Mouse (Mus musculus) myocyte (in vitro differentiated cells): ENCODE measurements at regions not wholly inside any gene's neighbourhood (a gene's known extent, or its start where the extent isn't known, plus 50 kb on each side); places are given as distances from the start of the nearest gene placed in this dataset.

Experiments
- H3K27me3 ChIP-seq: one replicate; pipeline ENCODE4 v1.6.1; 2011; ENCODE audit not compliant: control insufficient read depth, insufficient read depth, insufficient read length
- H3K36me3 ChIP-seq: one replicate; pipeline ENCODE4 v1.6.1; 2011; ENCODE audit not compliant: control insufficient read depth, insufficient read depth
- H3K4me2 ChIP-seq: one replicate; pipeline ENCODE4 v1.6.1; 2011; ENCODE audit warnings: low read depth, control low read depth
- H3K4me3 ChIP-seq: one replicate; pipeline ENCODE4 v1.5.1; 2011; ENCODE audit warnings: mild to moderate bottlenecking, control low read depth, moderate library complexity
- H3K79me2 ChIP-seq: one replicate; pipeline ENCODE4 v1.6.1; 2011; ENCODE audit not compliant: control insufficient read depth, insufficient read depth
- H3ac ChIP-seq: one replicate; pipeline ENCODE4 v1.6.1; 2011; ENCODE audit not compliant: control insufficient read depth, insufficient read length
- CEBPB ChIP-seq: IDR thresholded peaks from 2 replicates; pipeline ENCODE4 v1.6.1; 2011; ENCODE audit warnings: mild to moderate bottlenecking, moderate library complexity; ENCODE audit not compliant: poor library complexity, insufficient read depth, severe bottlenecking
- E2F4 ChIP-seq: IDR thresholded peaks from one replicate; pipeline ENCODE4 v1.6.1; 2011; ENCODE audit warnings: mild to moderate bottlenecking, control low read depth, moderate library complexity; ENCODE audit not compliant: insufficient read depth
- MAX ChIP-seq: IDR thresholded peaks from one replicate; pipeline ENCODE4 v1.6.1; 2011; ENCODE audit warnings: low read depth, mild to moderate bottlenecking, control low read depth
- MYOD1 ChIP-seq, 3 experiments: IDR thresholded peaks; one replicate each; pipeline ENCODE4 v1.6.1; 2011; ENCODE audit warnings: control low read depth in 2 of 3, low read depth in 2 of 3, mild to moderate bottlenecking in 2 of 3, moderate library complexity in 1 of 3; ENCODE audit not compliant: insufficient read length in 2 of 3, control insufficient read depth in 1 of 3
- MYOG ChIP-seq, 3 experiments: IDR thresholded peaks; one replicate each; pipeline ENCODE4 v1.6.1; 2011; ENCODE audit warnings: control low read depth in 2 of 3, low read depth in 2 of 3, mild to moderate bottlenecking in 2 of 3; ENCODE audit not compliant: insufficient read length in 2 of 3, control insufficient read depth in 1 of 3, insufficient read depth in 1 of 3
- POLR2A ChIP-seq: IDR thresholded peaks from one replicate; pipeline ENCODE4 v1.6.1; 2011; ENCODE audit warnings: low read depth, mild to moderate bottlenecking, control low read depth, moderate library complexity; ENCODE audit not compliant: insufficient read length
- POLR2AphosphoS2 ChIP-seq: IDR thresholded peaks from one replicate; pipeline ENCODE4 v1.6.1; 2011; ENCODE audit warnings: low read depth, control low read depth; ENCODE audit not compliant: insufficient read length
- REST ChIP-seq: IDR thresholded peaks from one replicate; pipeline ENCODE4 v1.6.1; 2011; ENCODE audit warnings: mild to moderate bottlenecking, control low read depth, moderate library complexity; ENCODE audit not compliant: insufficient read depth, insufficient read length
- SRF ChIP-seq: IDR thresholded peaks from one replicate; pipeline ENCODE4 v1.6.1; 2011; ENCODE audit warnings: low read depth; ENCODE audit not compliant: control insufficient read depth, insufficient read length
- TCF12 ChIP-seq: IDR thresholded peaks from one replicate; pipeline ENCODE4 v1.6.1; 2011; ENCODE audit warnings: mild to moderate bottlenecking, control low read depth; ENCODE audit not compliant: poor library complexity, insufficient read depth, severe bottlenecking
- TCF3 ChIP-seq: IDR thresholded peaks from one replicate; pipeline ENCODE4 v1.6.1; 2011; ENCODE audit warnings: low read depth, control low read depth; ENCODE audit not compliant: insufficient read length
- USF1 ChIP-seq: IDR thresholded peaks from one replicate; pipeline ENCODE4 v1.6.1; 2011; ENCODE audit warnings: low read depth, mild to moderate bottlenecking, control low read depth, moderate library complexity

DNA sequence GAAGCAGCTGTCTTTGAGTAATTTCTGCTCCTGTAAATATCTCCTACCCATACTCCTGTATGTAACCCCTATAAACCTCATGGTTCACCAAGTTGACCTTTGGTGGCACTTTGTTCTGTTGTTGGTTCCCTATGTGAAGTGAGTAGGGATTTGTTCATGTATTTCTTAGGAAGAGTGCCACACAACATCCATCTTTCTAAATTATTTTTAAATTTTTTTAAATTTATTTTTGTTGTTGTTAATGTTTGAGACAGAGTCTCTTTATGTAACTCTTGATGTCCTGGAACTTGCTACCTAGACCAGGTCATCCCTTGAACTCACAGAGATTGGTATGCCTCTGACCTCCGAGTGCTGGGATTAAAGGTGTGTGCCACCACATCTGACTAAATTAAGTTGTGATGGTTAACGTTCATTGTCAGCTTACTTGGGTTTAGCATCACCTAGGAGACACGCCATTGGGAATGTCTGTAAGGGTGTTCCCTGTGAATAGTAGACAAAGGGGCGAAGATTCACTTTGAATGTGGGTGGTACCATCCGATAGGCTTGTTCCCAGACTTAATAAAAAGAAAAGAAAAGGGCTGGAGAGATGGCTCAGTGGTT lies 112.7 kb upstream of the Cpsf6 start:
- Histone ChIP-seq H3ac (no peak overlapping the region), H3K79me2 (no peaks in the 10 kb centered on the region), H3K4me2 (no peak overlapping the region), H3K36me3 (no peaks in the 10 kb centered on the region), H3K27me3 (no peaks in the 10 kb centered on the region), H3K4me3 (no peak overlapping the region)
- TF ChIP-seq MYOG (IDR thresholded peaks at IDR 0.05; ENCODE audit: control insufficient read depth in 1 of 3, insufficient read depth in 1 of 3, insufficient read length in 2 of 3, low read depth in 2 of 3) = no peak
- TF ChIP-seq TCF12 = no peak
- TF ChIP-seq E2F4 = no peak
- TF ChIP-seq SRF = no peak
- no peak for TF ChIP-seq CEBPB
- TF ChIP-seq USF1 = no peak
- TF ChIP-seq POLR2AphosphoS2 = no peak
- TF ChIP-seq TCF3 = no peak
- TF ChIP-seq MAX = no peak
- TF ChIP-seq MYOD1 (IDR thresholded peaks at IDR 0.05; ENCODE audit: control insufficient read depth in 1 of 3, insufficient read length in 2 of 3, low read depth in 2 of 3) = no peak
- TF ChIP-seq REST = no peak
- TF ChIP-seq POLR2A = no peak

- H3K36me3 ChIP-seq = no peaks in the 10 kb centered on the region
- TF ChIP-seq MAX = no peak
- TF ChIP-seq SRF = no peak
- no peak for TF ChIP-seq POLR2A
- H3K27me3 ChIP-seq = no peaks in the 10 kb centered on the region
- H3ac ChIP-seq = no peak overlapping the region
- H3K4me2 ChIP-seq = no peak overlapping the region
- no peak overlapping the region for H3K4me3 ChIP-seq
- H3K79me2 ChIP-seq = no peaks in the 10 kb centered on the region
Measured at GRCm38 (mm10) chr10:117491711-117492110, 111.9 kb upstream of the Cpsf6 start.

- Histone ChIP-seq H3K36me3 (no peaks in the 10 kb centered on the region), H3K79me2 (no peaks in the 10 kb centered on the region), H3K4me3 (no peak overlapping the region), H3K27me3 (no peaks in the 10 kb centered on the region), H3ac (no peak overlapping the region), H3K4me2 (no peak overlapping the region)
- TF ChIP-seq TCF12 = no peak
- no peak for TF ChIP-seq SRF
- TF ChIP-seq MYOG (IDR thresholded peaks at IDR 0.05; ENCODE audit: control insufficient read depth in 1 of 3, insufficient read depth in 1 of 3, insufficient read length in 2 of 3, low read depth in 2 of 3) = no peak
- TF ChIP-seq POLR2AphosphoS2 = no peak
- no peak for TF ChIP-seq POLR2A
- no peak for TF ChIP-seq MAX
- no peak for TF ChIP-seq E2F4
- no peak for TF ChIP-seq REST
- no peak for TF ChIP-seq USF1
- TF ChIP-seq CEBPB = no peak
- no peak for TF ChIP-seq TCF3
- no peak for TF ChIP-seq MYOD1 (IDR thresholded peaks at IDR 0.05; ENCODE audit: control insufficient read depth in 1 of 3, insufficient read length in 2 of 3, low read depth in 2 of 3)
Measured at GRCm38 (mm10) chr10:117490851-117491595, 111.2 kb upstream of the Cpsf6 start.

DNA sequence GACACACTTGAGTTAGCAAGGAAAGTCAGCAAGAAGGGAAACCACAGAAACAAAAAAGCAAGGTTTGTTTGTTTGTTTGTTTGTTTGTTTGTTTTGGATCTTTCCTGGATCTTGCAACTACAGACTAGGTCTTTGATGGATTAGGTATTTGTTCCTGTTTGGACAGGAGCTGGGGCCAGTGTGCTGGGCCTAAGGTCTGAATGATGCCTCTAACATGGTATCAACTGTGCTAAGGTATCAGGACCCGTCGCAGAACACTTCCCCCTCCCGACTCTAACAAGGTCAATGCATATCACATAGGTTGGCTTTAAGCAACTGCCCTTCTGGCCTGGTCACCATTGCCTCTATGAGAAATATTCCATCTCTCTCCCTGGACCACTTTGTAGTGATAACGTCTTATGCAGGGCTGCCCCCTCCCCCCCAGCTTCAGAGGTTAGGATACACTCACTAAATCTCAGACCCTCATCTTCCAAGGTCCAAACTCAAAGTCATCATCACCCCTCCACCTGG lies 103.3 kb upstream of the Cpsf6 start:
- H3K79me2 ChIP-seq = no peaks in the 10 kb centered on the region
- H3K36me3 ChIP-seq = no peaks in the 10 kb centered on the region
- H3K4me2 ChIP-seq = no peak overlapping the region
- TF ChIP-seq TCF3 = no peak
- TF ChIP-seq E2F4 = no peak
- TF ChIP-seq TCF12 = no peak
- TF ChIP-seq MAX = no peak
- TF ChIP-seq CEBPB = no peak
- no peak overlapping the region for H3ac ChIP-seq
- H3K27me3 ChIP-seq = no peaks in the 10 kb centered on the region
- no peak overlapping the region for H3K4me3 ChIP-seq

GRCm38 (mm10) chr10:117482361-117482760 lies 102.5 kb upstream of the Cpsf6 start:
- Histone ChIP-seq H3K4me2 (no peak overlapping the region), H3ac (no peak overlapping the region), H3K79me2 (no peaks in the 10 kb centered on the region), H3K27me3 (no peaks in the 10 kb centered on the region), H3K4me3 (no peak overlapping the region), H3K36me3 (no peaks in the 10 kb centered on the region)
- TF ChIP-seq E2F4 (no peak), POLR2AphosphoS2 (no peak), TCF3 (no peak), POLR2A (no peak), MAX (no peak), USF1 (no peak), TCF12 (no peak), CEBPB (no peak), REST (no peak), MYOD1 (IDR thresholded peaks at IDR 0.05; ENCODE audit: control insufficient read depth in 1 of 3, insufficient read length in 2 of 3, low read depth in 2 of 3) (no peak), SRF (no peak), MYOG (IDR thresholded peaks at IDR 0.05; ENCODE audit: control insufficient read depth in 1 of 3, insufficient read depth in 1 of 3, insufficient read length in 2 of 3, low read depth in 2 of 3) (no peak)
